Mouse (Mus musculus): ENCODE results near the gene Lin52.

DNA sequence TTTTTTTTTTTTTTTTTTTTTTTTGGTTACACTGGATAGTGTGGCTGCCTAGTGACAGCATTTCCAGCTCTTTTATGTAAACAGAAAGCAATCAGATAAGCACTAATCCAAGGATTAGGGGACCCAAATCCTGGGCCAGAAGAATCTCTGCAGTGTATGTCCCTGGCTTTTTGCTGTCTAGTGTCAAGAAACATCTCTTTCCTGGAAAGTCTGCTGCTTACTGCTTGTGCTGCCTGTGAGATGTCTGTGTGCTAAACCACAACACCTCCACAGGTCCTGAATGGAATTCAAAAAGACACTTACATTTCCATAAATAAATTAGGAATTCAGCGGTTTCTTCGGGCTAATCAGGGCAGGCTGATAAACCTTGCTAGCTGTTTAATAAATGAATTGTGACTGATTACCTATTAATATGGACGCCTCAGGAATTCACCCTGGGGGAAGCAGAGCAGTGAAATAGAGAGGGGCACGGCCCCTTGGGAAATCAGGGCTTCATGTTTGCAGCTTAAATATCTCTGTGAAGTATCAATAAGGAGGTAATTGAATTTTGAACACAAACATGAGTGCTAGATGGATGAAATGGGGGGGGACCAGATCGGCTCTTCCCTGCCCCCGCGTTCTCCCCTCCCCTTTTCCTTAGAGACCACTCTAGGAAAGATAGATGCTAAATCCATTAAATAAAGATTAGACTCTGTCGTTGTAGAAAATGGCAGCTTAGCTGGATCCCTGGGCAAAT, 49.5 kb downstream of the Lin52 start:
- TF ChIP-seq CTCF (IDR thresholded peaks at IDR 0.05; ENCODE audit: borderline replicate concordance, control insufficient read depth, extremely low read depth, insufficient read depth, low read length, poor library complexity) = no peak
- TF ChIP-seq POLR2A (IDR thresholded peaks at IDR 0.05; ENCODE audit: control insufficient read depth, extremely low read depth, insufficient read depth, low read length, poor library complexity) = no peak
